Mouse (Mus musculus) retina, embryonic 14.5 days (tissue): ENCODE measurements around the gene Gm2115.

ENCODE experiments used
- DNase-seq: peaks from one replicate; pipeline ENCODE4 v3.0.0-alpha.2; 2015; ENCODE audit warnings: low spot score

Gm2115 gene

DNA sequence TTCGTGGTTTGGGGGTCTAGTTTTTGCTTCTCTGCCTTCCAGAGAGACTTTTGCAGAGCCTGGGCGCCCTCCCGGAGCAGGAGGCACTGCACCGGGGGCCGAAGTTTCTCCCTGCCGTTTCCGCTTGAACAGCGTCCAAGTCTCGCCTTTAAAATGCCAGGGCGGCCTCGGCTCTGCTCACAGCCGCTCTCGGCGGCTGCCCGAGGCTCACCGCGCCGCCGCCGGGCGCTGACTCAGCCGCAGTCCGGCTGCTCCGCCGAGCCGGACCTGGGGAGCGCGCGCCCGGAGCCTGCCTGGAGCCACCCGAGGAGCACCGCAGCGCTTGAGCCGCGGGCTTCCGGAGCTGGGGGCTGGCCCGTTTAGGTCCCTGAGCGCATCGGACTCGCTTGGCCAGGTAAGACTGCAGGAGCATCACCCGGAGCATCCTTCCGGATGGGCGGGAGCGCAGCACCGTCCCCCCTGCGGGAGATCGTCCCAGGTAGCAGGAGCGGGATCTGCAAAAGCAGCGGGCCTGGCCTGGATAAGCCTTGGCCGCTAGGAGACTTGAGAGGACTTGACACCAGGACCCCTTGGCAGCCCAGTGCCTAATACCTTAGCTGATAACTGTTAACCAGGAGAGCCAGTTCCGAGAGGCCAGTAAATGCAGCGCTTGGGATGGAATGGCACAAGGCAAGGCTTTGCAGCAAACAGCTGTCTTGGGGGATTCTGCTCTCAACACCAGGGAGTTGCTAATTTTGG, at the start of gene Gm2115:
Gene Gm2115, plus strand, starts transcription at position 159 of the 738 bp plus-strand sequence.
- DNase-seq, result peak; percentile 56

DNA sequence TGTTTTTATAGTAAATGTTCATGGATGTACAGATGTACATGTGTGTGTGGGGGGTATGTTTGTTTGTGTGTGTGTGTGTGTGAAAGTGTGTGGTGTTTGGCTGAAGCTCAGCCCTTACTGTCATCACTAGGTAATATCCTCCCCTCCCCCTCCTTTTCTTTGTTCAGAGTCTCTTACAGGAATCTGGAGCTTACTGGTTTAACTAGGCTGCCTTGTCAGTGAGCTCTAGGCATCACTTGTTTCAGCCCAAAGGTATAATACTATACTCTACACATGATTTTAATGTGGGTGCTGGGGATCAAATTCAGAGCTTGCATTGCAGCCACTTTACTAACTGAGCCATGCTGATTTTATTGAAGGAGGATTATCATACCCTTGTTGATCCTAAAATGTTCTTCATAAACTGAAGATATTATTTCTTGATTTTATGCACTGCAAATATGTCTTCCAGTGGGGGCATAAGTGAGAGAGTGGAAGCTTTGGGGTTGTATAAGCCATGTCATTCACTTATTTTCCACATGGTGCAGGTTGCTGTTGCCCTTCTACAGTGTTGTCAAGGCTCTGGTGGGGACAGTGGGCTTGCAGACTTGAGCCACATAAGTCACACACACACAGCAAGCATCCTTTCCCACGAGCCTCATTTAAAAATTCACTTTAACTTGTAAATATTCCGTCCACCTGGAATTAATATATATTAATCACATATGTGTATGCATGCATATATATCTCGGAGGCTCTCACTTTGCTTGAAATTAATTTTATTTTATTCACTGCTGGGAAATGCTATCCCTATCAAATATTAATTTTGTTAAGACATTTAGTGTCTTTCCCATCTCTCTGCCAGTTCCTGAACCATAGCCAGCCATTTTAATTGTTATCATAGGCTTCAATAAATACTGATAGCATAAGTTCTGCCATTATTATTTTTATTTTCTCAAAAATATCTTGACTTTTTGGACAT, 45.0 kb upstream of the Gm2115 start:
- DNase-seq, result peak; percentile 6

DNA sequence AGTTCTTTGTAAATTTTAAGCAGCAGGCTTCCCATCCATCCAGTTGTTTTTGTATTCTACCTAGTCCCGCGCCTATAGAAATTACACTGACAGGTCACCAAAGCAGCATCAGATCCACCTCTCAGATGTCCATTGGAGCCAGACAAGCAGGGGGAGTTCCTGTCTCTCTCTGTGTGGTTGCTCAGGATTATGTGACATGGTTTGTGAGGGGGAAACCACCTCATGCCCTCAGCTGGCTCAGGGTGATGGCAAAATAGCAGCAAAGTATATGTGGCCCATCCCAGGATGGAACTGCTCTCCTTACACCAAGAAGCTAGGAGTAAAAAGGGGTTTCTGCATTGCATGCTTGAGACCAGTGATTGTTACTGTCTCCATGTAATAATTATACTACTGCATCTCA, 42.3 kb upstream of the Gm2115 start:
- DNase-seq, result no peak

DNA sequence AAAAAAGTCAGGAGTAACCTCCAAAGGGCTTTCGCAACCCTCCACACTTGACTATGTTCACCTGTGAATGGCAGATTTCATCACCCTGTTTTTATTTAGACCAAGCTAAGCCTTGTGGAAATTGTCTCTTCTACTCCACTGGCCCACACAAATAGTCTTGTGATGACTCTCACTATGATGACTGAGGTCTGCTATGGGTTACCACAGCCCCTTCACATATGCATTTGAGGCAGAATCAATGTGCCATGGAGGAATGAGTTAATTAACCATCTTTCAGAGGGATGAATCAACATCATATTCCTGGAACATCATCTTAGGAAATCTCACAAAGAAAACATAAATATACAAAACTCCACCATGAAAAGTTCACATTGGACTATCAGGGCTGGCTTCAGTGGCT, 25.6 kb upstream of the Gm2115 start:
- no peak for DNase-seq

DNA sequence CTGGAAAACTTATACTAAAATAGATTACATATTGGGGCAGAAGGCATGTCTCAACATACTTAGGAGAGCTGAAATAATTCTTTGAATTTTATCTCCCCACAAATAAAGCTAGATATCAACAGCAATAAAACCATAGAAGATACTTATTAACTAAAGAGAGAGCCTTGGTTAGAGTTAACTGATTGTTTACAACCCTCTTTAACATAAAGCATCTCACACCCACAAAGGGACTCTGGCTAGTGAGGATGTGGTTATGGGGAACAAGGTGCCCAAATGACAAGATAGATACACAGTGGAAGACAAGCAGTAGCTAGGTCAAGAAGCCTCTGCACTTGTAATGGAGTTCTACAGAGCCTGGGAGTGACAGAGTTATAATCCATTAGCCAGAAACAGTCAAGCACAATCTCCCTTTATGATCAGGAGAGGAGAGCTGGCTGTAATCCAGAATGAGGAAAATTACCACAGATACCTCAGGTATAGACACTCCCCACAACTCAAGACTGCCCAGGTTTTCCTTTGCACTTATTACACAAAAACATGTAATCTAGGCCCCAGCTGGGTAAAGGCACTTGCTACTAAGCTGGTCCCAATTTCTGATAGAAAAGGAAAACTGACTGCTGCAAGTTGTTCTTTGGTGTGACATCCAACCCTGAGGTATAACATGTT, 10.1 kb upstream of the Gm2115 start:
- no peak for DNase-seq

DNA sequence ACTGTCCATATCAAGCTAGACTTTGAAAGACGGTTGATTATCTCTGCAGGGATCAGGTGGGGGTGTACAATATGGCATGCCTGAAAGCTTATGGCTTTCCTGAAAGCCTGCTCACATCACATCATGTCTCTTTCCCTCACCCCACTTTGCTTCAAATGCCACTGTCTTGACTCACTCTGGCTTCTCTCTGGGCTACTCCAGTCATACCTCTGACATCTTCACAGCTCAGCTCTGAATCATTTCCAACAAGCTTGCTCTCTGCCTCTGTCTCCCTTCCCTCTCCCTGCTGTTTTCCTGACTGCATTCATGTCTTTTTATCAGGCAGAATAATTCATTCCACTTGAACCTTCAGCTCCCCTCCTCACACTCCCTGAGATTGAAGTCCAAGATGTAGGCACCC, 7.4 kb upstream of the Gm2115 start:
- DNase-seq, result no peak

DNA sequence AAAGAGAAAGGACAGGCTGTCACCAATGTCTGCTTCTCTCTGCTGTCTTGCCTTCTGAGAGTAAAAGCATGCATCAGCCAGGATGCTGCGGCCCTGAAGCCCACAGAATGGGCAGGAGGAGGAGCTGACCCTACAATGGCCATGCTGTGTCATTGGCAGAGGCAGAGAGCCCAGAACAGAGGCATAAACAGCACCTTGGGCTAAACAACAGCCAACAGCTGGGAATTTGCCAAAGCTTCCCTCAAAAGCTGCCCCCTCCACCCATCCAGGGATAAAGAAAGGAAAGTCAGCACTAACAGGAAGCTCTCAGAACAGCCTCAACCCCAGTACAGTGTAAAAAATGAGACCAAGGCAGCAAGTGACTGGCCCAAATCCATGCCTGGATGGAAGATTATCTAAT, 6.3 kb upstream of the Gm2115 start:
- DNase-seq, result no peak

DNA sequence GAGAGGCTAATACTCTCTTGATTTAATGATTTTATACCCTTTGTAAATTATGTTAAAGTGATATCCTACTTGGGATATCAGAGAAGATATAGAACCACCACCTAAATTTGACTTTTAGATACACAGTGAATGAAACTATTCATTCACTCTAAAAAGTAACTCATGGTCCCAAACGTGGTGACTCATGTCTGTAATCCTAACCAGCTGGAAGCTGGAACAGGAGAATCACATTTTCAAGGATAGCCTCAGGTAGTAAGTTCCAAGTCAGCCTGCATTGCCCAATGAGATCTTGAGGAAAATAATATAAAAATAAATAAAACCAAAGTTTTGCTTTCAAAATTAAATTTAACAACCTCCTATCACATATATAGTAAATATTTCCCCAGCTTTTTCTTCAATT, 2.6 kb upstream of the Gm2115 start:
- DNase-seq, result no peak

DNA sequence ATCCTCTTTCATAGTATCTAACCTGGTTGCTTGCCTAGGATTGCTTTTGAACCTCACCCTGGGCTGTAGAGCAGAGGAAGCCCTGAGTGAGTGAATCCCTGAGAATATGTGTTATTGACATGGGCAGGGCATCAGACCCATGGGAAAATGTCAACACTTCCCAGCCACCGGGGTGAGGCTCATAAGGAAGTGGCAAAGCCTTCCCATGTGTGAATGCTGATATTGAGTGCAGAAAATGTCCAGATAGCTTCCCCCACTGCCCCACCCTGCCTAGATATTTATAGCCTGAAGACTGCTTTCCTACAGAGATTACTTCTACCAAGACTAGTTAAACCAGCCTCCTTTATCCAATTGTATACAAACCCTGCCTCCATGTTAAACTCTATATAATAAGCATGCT, 4.0 kb downstream of the Gm2115 start:
- DNase-seq, result no peak

DNA sequence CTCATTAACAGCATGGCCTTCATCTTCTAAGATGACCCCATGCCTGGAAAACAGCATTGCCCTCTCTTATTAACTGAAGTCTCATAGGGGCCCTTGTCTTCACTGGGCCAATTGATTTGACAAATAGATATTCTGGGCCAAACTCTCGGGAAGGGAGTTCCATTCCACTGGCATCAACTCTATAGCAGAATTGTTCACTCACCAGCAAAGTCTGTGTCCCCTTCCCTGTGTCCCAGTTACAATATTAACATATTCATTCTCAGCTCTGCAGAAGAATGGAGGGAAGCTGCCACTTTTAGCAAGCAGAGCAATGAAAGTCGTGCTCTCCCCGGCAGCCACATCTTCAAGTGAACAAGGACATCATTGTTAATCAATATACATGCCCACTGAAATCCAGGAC, 5.9 kb downstream of the Gm2115 start:
- DNase-seq, result no peak

DNA sequence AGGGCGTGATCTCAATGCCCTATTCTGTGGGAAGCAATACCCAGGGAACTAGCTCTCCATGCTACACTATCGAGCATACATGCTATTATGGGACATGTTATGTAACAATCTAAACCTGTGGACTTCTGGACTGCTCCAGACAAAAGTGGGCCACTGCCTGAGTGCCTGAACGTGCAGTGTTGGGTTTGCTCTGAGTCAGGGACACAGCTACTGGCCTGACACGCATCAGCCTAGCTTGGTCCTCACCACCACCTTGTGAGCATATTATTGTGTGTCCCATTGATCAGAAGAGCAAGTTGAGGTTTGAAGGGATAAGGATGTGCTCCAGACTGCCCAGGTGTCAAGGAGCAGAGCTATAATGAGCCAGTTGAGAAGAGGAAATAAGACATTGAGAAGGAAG, 16.2 kb downstream of the Gm2115 start:
- no peak for DNase-seq

DNA sequence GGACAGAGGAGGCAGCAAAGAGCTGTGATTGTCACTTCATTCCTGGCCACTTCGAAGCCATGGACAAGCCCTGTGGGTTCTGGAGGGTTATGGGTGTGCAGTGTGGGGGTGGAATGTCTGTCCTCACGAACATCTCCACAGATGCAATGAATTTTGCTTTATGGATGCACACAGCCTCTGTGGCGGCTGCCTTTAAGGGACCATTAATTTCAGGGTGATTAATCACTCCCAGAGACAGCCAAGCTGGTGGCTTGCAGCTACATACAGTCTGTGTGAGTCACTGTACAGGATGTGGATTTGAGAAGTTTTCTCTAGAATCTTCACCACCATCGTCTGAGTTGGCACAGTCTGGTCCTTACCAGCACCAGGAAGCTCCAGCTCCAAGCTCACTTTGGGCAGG, 17.9 kb downstream of the Gm2115 start:
- no peak for DNase-seq

DNA sequence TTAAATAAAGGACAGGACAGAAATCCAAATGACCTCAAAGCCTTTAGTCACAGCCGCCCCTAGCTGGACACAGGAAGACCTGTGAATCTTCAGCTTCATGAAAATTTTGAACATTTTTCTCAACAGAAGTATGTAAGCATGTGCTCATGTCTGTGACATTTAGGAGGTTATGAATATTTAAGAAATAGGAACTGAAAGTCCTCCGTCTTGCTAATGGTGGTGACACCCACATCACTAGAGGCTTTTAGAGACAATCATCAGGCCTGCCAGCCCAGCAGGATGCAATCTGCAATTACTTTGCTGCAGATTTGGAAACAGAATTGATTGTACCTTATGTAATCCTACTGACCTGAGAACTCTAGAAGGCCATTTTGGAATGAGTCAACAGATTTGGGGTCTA, 22.7 kb downstream of the Gm2115 start:
- no peak for DNase-seq

DNA sequence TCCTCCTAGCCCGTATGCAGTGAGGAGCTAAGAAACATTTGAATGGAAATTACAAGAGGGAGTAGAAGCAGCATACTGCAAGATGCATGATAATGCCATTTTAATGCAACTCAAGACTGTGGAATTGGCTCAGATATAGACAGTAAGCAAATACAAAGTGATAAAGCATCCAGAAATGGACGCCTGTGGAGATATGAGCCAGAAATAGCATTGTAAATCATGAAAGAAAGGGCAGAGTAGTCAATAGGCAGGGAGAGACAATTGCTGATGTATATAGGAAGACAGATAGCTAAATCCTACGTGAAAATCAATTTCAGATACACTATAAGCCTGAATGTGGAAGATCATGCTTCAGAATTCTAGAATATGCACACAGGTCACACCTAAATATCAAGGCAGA, 26.5 kb downstream of the Gm2115 start:
- DNase-seq, result no peak

DNA sequence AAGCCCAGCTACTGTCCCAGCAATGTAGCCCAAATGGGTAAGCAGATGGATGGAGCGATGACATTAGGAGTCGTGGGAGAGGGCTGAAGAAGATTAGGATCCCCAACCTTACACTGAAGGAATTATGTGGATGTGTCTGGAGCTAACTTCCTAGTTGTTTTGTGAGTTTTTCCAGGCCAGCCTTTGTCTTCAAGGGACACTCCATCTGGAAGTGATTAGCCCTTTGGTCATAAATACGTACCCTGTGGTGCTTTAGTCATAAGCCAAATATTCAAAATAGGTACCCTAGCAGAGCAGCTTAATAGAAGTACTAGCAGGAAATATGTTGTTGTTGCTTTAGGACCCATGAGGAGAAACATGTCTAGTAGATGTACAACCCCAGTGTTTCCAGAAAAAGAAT, 28.6 kb downstream of the Gm2115 start:
- no peak for DNase-seq

DNA sequence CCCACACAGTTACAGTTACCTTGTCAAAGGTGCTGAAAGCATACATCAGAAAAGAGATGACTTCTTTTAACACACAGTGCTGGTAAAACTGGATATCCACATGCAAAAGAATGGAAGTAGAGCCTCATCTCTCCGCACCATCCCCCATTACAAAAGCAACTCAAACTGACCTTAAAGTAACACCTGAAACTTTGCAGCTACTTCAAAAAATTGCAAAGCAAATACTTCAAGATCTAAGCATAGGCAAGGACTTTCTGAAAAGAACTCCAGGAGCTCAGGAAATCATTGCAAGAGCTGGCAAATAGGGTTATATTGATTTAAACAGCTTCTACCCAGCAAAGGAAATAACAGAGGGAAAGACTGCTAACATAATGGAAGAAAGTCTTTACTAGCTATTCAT, 31.7 kb downstream of the Gm2115 start:
- no peak for DNase-seq

DNA sequence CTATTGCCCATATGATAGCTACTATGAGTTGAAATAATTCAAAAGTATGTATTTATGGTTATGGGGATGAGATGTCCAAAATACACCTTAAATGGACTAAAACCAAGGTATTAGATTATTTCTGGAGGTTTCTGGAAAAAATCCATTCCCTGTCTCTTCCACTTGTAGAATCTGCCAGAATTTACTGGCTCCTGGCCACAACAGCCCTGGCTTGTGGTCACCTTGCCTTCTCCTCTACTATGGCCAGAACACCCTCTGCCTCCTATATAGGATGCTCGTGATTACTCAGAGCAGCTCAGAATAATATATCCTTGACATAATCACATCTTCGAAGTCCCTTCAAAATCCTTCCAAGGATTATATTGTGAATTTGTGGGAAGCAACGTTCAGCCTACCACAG, 35.5 kb downstream of the Gm2115 start:
- DNase-seq, result no peak

DNA sequence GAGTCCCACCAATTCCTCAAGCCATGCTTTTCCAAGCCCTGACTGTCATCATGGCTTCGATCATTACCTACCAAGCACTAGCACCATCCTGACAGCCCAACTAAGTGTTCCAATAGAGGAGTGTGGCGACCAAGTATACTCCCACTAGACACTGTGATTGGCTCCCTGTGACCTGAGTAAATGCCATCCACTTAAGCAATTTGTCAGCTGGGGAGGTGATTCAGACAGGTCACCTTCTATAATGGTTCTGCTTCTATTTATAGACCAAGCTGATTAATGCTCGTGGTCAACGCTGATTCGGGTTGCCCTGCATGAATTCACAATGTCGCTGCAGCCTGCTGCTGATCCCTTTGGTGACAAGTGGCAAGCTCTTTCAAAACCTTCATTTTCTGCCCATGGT, 37.4 kb downstream of the Gm2115 start:
- DNase-seq, result no peak

DNA sequence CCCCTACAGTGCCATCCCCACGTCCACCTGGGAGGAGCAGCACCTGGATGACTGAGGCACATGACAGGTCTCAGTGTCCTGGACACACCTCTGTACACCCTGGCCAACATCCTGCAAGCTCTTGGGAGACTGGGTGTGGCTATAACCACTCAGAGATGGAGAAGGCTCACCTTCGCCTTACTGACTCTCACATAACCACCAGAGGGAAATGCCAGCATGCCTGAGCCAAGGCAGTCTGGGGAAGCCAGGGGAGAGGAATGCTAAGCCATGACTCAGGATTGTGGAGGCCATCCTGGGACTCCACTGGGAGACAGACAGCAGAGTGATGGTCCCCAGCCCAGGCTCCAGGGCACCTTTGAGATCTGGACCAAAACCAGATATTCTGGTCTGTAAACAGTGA, 48.3 kb downstream of the Gm2115 start:
- DNase-seq, result no peak

DNA sequence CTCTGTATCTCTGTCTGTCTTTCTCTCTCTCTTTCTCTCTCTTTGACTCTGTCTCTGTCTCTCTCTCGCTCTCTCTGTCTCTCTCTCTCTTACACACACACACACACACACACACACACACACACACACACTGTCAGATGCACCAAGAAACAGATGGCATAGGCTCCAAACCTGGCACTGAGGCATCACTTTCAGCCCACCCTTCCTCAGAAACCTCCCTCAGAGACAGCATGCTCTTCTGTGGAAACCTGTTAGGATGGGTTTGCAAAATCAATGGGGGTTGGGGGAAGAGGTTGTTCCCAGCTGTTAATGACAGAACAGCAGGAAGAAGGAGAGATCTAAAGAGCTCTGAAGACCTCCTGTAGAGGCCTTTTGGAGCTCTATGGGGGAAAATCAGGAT, 50.1 kb downstream of the Gm2115 start:
- DNase-seq, result no peak

DNA sequence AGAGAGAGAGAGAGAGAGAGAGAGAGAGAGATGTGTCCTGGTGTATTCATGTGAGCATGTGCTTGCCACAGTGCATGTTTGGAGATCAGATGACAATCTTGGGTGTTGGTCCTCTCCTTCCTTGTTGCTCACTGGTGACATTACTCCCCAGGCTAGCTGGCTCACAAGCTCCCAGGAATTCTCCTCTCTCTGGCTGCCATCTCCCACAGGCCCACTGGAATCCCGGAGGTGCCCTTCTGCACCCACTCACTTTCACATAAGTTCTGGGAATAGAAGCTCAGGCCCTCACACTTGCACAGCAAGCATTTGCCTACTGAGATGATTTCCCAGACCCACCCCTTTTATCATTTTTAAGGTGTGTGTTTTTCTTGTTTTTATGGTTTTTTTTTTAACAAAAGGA, 51.0 kb downstream of the Gm2115 start:
- no peak for DNase-seq

DNA sequence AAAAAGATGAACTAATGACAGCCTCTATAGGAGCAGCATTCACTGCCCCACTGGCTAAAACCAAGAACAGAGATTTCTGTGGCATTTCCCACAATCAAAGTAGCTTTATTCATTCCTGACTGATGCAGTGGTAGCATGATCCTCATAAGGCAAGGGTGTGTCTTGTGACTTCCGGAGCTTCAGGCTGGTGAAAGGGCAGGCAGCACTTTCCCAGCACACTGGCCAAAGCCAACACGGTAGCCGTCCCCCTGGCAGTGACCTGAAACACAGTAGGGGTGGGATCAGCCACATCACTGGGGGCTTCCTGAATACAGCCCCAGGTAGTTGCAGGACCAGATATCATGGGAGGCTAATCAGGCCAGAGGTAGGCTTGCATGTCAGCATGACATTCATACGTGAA, 56.3 kb downstream of the Gm2115 start:
- no peak for DNase-seq
